Mouse (Mus musculus) hematopoietic stem cell, adult 5-6 weeks (primary cell): ENCODE data around the gene Dpyd. TPM values are rescaled to one million over a fixed set of nuclear protein-coding genes. Genes with fewer than 3 reads are reported as not detected.

Source experiments
- ATAC-seq, 2 experiments: fragments of 125-278 bp in 1 of 2; replicated peaks in 1 of 2; 2 replicates each; pipeline ENCODE4 v1.8.0; 2016 to 2017; ENCODE audit warnings: inconsistent platforms in 2 of 2, mild to moderate bottlenecking in 2 of 2, moderate number of reproducible peaks in 2 of 2, low read depth in 1 of 2, moderate TSS enrichment in 1 of 2; ENCODE audit not compliant: low FRiP score in 2 of 2, poor library complexity in 2 of 2, severe bottlenecking in 2 of 2, insufficient read depth in 1 of 2, low TSS enrichment in 1 of 2
- total RNA-seq: library from RNA; stranded (forward); fragments of 172-1452, 232-1000 nt; gene quantifications from 2 replicates; pipeline ENCODE4 v1.2.3, GENCODE M21; 2017

Gene Dpyd
- total RNA-seq, 1 experiment from 2014 or later, result not detected

DNA sequence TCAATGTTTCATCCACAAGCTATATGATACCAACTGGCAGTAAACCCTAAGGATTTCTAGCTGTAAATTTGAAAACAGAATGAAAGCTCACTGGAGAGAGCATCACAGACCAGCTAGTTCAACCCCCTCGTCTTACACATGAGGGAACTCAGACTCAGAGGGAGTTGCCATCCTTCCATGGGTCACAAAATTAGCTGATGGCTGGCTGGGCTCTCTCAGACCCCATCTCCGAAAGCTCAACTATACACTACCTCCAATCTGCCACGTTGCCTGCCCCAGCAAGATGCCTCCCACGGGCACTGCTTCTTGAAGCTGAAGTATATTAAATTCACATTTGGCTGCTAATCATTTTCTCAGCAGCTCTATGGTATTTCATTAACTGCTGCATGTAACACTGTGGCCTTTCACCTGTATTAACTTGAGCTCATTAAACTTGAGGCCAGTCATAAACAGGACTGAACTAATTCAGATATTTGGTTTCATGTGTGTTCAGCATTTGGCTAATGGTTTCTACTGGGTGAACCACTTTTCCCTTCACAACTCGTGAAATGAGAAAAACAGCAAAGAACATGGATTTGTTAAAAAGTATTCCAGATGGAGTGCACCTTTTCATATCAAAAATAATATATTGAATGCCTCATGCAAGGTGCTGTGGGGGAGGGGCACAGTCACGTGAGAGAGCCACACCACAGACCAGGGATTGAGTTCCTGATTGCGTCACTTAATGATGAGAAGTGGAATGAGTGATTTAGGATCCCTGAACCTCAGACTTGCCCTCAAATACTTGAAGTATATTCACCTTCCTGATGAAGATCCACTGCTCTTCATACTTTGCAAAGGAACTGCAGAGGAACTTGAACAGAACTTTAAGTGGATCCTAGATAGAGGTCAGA is 841.2 kb downstream of the Dpyd start:
- no peak for ATAC-seq

DNA sequence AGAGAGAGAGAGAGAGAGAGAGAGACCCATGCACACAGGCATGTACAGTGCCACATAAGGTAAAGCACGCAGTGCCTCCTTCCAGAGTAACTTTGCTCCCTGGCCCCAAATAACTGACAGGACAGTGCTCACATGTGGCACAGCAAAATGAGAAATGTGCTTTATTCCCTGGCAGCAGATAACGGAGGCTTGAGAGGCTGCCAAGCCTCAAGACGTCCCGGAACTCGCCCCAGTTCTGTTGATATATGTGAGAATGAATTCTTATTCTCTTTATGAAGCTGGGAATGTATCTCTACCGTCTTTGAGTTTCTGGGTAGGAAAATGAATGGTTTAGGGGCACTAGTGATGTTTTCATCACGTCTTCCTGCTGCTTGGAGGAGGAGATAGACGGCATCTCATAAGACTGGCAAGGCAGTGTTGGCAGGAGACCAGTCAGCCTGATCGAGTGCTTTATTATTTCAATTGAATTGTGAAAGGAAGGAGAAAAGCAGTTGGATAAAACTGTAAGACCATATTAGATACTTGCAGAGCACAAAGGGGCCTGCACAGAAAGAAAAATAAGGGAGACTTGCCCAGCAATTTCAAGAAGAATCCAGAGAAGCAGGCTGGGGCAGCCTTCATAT is 857.3 kb downstream of the Dpyd start:
- ATAC-seq, result no peak

DNA sequence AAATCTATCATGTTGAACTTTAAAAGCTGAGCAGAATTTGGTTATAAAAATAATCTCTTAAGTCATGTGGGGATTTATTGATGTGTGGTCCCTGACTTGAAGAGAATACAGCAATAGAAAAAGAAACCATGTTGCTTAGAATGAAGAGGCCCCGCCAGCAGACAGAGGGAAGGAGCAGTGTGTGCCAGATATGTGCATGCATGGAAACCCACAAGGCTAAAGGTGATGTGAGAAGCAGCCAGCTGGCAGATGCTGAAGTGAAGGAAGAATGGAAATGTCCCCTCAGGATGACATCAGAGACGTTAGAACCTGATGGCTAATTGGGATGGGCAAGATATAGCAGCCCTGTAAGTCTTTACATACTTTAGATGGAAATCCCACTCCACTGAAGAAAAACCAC is 857.8 kb downstream of the Dpyd start:
- no peak for ATAC-seq

DNA sequence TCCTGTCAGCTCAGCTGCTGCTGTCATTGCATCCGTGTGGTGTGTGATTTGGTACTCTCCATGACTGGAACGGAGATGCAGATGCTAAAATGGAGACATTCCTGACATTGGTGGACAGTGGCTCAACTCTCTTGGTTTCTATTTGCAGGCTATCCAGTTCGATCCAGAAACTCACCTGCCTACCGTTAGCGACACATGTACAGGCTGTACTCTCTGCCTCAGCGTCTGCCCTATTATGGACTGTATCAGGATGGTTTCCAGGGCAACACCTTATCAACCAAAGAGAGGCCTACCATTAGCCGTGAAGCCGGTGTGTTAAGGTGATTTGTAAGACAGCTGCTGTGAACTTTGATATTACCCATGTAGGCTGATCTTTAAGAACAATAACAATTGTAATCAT is 869.4 kb downstream of the Dpyd start:
- no peak for ATAC-seq

DNA sequence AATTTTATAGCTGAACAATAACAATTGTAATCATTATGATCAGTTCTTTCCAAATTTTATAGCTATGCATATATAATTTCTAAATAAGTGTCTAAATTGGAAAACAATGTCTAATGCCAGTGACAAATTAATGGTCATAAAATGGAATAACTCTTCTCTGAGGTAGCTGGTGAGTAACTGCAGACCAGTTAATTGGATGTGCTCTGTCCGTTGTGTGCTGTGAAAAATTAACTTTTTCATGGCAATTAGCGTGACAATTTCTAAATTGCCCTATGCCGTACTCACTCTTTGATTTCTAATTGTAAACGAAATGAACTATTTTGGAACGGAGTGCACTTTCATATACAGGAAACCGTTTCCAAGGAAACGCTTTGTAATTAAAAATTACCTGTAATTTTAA is 869.8 kb downstream of the Dpyd start:
- no peak for ATAC-seq

DNA sequence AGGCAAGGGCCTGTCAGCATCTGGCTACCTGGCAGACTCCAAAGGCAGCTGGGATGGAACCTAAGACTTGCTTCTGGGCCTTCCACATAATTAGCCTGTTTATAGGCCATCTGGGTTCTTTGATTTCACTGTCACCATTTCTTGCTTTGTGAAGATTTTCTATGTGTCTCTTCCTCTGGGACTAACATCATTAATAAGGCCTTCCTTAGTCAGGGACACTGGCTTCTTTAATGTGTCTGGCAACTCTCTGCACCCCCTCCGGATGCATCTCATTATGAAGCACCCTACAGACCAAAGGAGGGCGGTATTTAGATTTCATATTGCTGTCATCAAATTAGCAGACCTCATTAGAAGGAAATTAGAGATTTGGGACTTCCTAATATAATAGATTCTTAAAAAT is 885.6 kb downstream of the Dpyd start:
- no peak for ATAC-seq

GRCm38 (mm10) chr3:119464073-119464472 is 902.1 kb downstream of the Dpyd start:
- ATAC-seq, result no peak

GRCm38 (mm10) chr3:119464479-119464878 is 902.5 kb downstream of the Dpyd start:
- no peak for ATAC-seq

- ATAC-seq, result no peak
Measured at GRCm38 (mm10) chr3:119467723-119468122, 905.8 kb downstream of the Dpyd start.
